Mouse (Mus musculus): Measurements from ENCODE around the gene B3gnt7.

B3gnt7 gene

DNA sequence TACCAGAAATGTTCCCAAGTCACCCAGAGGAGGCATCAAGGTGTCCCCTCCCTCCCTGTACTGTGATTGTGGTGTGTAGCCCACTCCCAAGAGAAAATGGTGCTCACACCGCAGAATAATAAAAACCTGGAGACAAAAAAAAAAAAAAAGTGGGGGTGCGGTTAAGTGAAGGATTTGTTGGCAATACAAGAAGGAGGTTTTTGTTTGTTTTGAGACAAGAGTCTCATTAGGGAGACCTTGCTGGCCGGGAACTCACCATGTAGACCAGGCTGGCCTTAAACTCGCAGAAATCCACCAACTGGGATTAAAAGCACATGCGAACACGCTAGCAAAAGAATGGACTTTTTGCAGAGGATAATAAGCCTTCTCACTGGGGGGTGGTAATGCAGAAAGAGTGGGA lies at the start of gene B3gnt7:
Gene B3gnt7 (plus strand): TSS at position 301 of the 400 bp plus-strand sequence.
- no peak for DNase-seq

GRCm38 (mm10) chr1:86253410-86253809 lies 49.2 kb upstream of the B3gnt7 start:
- no peak for DNase-seq

- no peak for DNase-seq
Observed at GRCm38 (mm10) chr1:86256311-86256710, 46.3 kb upstream of the B3gnt7 start.

- DNase-seq = no peak
Observed at GRCm38 (mm10) chr1:86257228-86257627, 45.4 kb upstream of the B3gnt7 start.

- no peak for DNase-seq
Observed at GRCm38 (mm10) chr1:86258171-86258824, 44.3 kb upstream of the B3gnt7 start.

DNA sequence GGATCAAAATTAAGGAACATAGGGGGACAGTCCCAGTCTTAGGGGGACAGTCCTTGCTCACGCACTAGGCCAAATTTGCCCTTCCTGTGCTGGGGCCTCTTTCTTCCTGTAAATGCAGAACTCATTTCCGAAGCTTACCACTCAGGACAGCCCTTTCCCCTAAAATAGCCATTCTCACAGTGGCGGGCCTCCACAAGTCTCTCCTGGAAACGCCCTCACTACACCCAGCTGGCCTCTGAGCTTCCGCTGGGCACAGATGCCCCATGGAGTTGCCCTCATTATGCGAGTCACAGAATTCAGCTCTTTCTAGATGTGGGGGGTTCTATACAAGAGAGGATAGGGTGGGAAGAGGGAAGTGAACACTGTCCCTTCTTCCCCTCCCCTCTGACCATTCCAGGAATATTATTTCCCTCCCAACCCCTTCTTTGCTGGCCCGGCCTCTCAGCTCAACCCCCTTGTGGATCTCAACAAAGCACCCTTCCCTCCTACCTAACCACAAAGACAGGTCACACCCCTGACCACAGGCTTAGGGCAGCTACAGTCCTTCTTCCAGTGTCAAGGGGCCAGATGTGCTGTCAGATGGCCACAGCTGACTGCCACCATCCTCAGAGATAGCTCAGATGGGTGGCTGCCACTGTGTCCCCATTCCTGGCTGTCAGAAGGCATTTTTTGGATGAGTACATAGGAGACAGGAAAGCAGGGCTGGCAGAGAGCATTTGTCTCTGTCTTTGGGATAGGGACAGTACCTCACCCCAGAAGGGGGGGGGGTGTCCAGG lies 38.9 kb upstream of the B3gnt7 start:
- DNase-seq = no peak

DNA sequence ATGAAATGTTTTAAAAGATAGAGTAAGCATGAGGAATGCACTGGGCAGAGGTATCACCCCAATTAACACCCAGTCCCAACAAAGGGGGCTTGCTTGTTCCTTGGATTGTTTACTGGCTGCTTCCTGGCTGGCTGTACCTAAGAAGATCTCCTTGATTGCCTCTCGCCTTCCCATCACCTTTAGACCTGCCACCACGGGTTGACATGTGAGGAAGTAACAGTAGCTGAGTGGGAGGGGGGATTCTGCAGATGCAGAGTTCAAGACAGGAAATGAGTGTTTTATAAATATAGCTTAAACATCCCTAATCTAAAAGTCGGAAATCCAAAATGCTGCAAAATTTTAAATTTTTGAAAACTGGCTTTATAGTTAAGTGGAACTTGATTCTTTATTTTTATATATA lies 37.6 kb upstream of the B3gnt7 start:
- DNase-seq = no peak

- no peak for DNase-seq
Observed at GRCm38 (mm10) chr1:86268492-86269189, 34.0 kb upstream of the B3gnt7 start.

DNA sequence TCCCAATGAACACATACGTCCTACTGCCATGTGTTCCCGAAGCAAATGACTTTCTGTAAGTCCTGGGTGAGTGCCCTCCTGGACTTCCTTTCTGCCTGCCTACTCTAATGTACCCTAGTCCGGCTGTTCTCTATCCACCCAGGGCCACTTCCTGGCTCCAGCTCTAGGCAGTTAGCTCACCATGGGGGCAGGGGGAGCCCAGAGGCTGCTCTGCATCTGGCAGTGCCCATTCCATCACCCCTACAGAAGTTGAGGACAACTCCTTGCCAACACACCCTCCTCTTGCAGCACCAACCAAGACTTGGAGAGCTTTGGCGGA lies 33.5 kb upstream of the B3gnt7 start:
- no peak for DNase-seq

DNA sequence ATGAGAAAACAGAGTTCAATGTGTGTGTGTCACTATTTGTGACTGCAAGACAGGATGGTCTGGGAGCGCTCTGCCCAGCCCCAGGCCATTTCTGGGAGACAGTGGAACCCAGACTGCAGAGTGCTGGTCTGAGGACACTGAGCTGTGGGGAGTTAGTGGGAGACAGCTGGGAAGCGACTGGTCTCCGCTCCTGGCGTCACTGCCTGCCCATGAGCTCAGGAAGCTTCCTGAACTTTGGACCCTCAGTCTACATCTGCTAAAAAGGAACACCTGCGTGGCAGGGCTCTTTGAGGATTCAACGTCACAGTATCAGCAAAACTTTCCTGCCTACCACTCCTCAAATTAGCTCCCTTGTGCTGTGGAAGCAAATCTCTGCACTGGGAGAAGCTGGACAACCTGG lies 30.9 kb upstream of the B3gnt7 start:
- no peak for DNase-seq

- DNase-seq = no peak
Observed at GRCm38 (mm10) chr1:86277055-86277454, 25.6 kb upstream of the B3gnt7 start.

GRCm38 (mm10) chr1:86281781-86282536 lies 20.7 kb upstream of the B3gnt7 start:
- peak; percentile 65 to 71 for DNase-seq

DNA sequence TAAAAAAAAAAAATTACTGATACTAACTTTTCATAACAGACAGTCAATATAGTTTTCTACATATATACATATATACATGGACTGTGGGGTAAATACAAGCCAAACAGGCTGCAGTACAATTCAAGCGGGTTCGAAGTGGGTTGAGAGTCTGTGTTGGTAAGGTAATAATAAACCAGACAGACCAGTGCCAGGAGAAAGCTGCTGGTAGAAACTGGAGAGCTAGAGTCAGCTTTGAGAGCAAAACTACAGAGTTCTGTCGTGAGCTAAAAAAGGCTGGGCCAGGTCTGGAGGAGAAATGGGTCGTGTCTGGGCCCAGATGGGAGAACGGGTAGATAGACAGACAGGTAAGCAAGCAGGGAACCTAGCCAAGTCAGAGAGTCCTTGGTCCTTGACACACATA lies 18.5 kb upstream of the B3gnt7 start:
- DNase-seq = peak in 1 of 2 experiments; percentile 34

DNA sequence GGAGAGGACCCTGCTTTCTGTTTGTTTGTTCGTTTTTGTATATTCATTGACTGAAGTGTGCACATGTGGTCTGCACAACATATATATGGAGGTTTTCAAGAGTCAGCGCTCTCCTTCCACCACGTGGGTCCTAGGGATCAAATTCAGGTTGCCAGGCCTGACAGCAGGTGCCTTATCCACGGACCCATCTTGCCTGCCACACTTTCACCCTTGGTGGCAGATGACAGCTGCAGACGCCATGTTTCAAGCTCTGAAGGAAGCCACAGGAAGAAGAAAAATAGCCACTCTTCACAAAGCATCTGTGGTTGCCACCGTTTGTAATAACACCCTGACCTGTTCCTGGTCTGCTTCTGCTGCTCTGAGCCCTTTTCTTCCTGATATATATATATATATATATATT lies 17.3 kb upstream of the B3gnt7 start:
- no peak for DNase-seq

DNA sequence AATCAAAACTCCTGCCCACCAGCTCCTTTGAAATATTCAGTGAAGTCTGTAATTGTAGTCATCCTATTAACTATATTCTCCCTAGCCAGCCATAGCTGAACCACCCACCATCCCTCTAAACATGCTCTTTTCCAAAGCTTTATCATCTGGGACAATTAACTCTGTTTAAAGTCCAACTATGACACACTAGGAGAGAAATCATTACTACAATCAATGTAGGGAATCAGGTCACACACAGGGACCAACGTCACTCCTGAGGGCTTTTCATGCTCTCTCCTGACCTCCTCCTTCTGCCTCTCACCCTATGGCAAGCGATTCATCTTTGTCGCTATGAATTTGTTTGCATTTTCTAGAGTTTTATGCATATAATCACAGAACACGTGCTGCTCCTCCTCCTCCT lies 15.2 kb upstream of the B3gnt7 start:
- no peak for DNase-seq

- DNase-seq = no peak
Observed at GRCm38 (mm10) chr1:86290452-86290851, 12.2 kb upstream of the B3gnt7 start.

DNA sequence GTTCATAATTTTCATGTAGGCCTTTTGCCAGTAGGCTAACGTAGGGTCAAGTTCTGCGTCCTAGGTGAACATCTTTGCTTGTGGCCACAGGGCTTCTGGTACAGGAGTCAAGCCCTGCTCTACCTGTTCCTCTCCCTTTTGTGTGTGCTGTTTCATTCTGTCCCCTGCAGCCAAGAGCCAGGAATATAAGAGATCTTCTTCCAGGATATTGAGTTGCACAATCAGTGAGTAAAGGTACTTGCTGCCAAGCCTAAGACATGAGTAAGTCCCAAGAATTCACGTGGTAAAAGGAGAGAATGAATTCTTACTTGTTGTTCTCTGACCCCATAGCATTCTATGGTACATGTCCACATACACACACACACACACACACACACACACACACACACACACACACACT lies 9.5 kb upstream of the B3gnt7 start:
- no peak for DNase-seq

GRCm38 (mm10) chr1:86293868-86294267 lies 8.8 kb upstream of the B3gnt7 start:
- peak; percentile 58 to 73 for DNase-seq

GRCm38 (mm10) chr1:86294472-86294871 lies 8.2 kb upstream of the B3gnt7 start:
- no peak for DNase-seq

- DNase-seq = no peak
Observed at GRCm38 (mm10) chr1:86300093-86300492, 2.5 kb upstream of the B3gnt7 start.

DNA sequence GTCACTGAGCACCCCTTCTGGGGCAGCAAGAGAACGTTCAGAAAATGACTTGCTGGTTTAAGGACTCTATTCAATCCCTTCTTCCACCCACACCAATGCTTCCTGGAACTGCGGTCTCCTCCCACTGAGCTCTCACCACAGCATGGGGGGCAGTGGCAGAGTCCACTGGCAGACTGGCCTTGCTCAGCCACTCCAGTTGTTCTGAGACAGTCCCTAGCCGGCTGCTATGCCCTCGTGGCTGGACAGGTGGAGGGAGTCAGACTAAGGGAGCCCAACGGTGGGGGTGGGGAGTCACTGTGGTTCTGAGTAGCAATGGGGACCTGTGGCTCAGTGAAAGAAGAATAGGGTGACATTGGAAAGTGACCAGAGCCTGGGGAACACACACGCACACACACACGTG lies 1.9 kb upstream of the B3gnt7 start:
- DNase-seq = peak in 1 of 2 experiments; percentile 58

- DNase-seq = peak; percentile 25 to 58
Observed at GRCm38 (mm10) chr1:86301221-86302091, 1.2 kb upstream of the B3gnt7 start.
